Mouse (Mus musculus) kidney, postnatal 0 days (tissue): Measurements from ENCODE around the gene Atp5mpl. TPM values are rescaled to one million over a fixed set of nuclear protein-coding genes. Genes with fewer than 3 reads are reported as not detected.

Experiments used
- ATAC-seq: fragments of 200-750 bp; cut with Nextera tagmentation; replicated peaks from 2 replicates; pipeline ENCODE4 v1.8.0; 2017; ENCODE audit warnings: low read depth, moderate number of reproducible peaks, moderate TSS enrichment, moderate library complexity; ENCODE audit not compliant: low FRiP score
- DNase-seq: peaks from one replicate; pipeline ENCODE4 v3.0.0-alpha.2; 2016; ENCODE audit warnings: low spot score
- H3K27ac ChIP-seq: fragments of 300-500 bp; sonication (generic); 2 replicates; pipeline ENCODE4 v1.5.1; 2014; ENCODE audit warnings: mild to moderate bottlenecking
- H3K27me3 ChIP-seq: fragments of 300-500 bp; sonication (generic); 2 replicates; pipeline ENCODE4 v1.6.1; 2014; ENCODE audit warnings: low read length, mixed read lengths; ENCODE audit not compliant: insufficient read depth
- H3K36me3 ChIP-seq: fragments of 300-500 bp; sonication (generic); 2 replicates; pipeline ENCODE4 v1.6.1; 2014; ENCODE audit warnings: low read length, mixed read lengths; ENCODE audit not compliant: insufficient read depth
- H3K4me1 ChIP-seq: fragments of 300-500 bp; sonication (generic); replicated peaks from 2 replicates; pipeline ENCODE4 v1.6.1; 2014; ENCODE audit warnings: antibody characterized with exemption, low read length, mixed read lengths; ENCODE audit not compliant: insufficient read depth
- H3K4me2 ChIP-seq: fragments of 300-500 bp; sonication (generic); 2 replicates; pipeline ENCODE4 v1.6.1; 2014; ENCODE audit warnings: mild to moderate bottlenecking, low read length, moderate library complexity, mixed read lengths
- H3K4me3 ChIP-seq: fragments of 300-500 bp; sonication (generic); replicated peaks from 2 replicates; pipeline ENCODE4 v1.5.1; 2014; ENCODE audit warnings: low read depth, low read length
- H3K9ac ChIP-seq: fragments of 300-500 bp; sonication (generic); 2 replicates; pipeline ENCODE4 v1.6.1; 2014; ENCODE audit warnings: low read depth, low read length
- H3K9me3 ChIP-seq: fragments of 300-500 bp; sonication (generic); replicated peaks from 2 replicates; pipeline ENCODE4 v1.6.1; 2016; ENCODE audit warnings: low read length, inconsistent platforms, mixed read lengths
- CTCF ChIP-seq: IDR thresholded peaks from 2 replicates; pipeline ENCODE4 v1.5.1; 2016; ENCODE audit warnings: antibody characterized with exemption, low read depth, mild to moderate bottlenecking, moderate library complexity
- WGBS: fragments of 180-500 bp; shearing (Covaris S2); extraction: QIAGEN DNeasy Blood & Tissue Kit; methylation state at CpG from one replicate; pipeline ENCODE4 v1.1.7; 2014; 5-methylcytosine and 5-hydroxymethylcytosine counted together
- polyA plus RNA-seq: library from polyadenylated mRNA; unstranded; fragments of >200 nt; fragmentation: Nextera tagmentation; extraction: Ambion mirVana; gene quantifications from 2 replicates; pipeline ENCODE4 v1.2.1, GENCODE M21; 2015

Gene Atp5mpl
- 1,132 and 1,318 TPM in 2 replicates for polyA plus RNA-seq

DNA sequence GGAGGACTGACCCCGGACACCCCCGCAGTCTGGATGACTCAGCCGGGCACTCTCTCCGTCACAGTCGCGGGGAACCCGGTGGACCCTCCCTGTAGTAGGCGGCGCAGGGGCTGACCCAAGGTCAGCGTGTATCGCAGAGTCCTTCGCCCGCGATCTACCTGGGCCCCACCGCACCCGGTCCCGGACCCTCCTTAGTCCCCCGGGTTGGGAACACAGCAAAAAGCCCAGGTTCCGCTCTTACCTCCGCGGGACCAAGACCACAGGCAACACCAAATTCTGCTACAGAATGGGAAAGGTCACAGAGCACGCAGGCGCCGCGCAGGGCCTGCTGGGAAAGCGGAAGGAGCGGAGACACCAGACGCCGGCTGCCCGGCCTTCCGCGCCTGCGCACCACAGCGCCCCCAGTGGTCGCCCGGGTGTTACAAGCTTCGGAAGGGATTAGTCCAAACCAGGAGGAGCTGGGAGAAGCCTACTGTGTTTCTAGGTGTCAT is at the start of gene Atp5mpl:
Gene Atp5mpl, minus strand, starts transcription at position 295 of the 491 bp plus-strand sequence.
- Histone ChIP-seq H3K27me3 (no peaks in the 10 kb centered on the region), H3K36me3 (peaks cover 10% of the 10 kb centered on the region), H3K9ac (peak within 1 kb of the TSS; percentile 95), H3K9me3 (no peaks in the 10 kb centered on the region), H3K4me3 (peak within 1 kb of the TSS; percentile 88), H3K4me1 (peaks cover 6% of the 10 kb centered on the region; the same call in 1 of the 2 replicates), H3K27ac (peak within 1 kb of the TSS; percentile 77; the same call in 1 of the 2 replicates), H3K4me2 (peak within 1 kb of the TSS; percentile 66)
- DNase-seq, result peak; percentile 96
- peak; percentile 98 for TF ChIP-seq CTCF
- whole genome bisulfite sequencing, result 0% methylated on average over 37 of the region's 37 CpGs
- ATAC-seq, result peak; percentile 86

DNA sequence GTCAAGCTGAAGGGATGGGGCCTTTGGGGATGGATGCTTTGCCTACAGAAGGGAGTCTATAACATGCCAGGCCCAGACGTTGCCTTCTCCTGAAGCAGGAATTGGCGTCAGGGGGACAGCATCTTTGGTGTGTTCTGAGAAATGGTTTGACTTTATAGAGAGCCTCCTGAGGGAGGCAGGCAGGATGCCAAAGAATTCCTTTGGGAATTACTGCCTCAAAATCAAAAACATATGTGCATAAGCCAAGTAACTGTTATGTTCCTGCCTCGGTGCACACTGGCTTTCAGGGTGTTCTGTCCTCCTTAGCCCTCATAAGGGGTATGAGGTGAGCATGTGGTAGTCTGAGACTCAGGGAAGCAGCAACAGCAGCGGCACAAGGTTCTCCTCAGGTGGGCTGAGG is 49.6 kb upstream of the Atp5mpl start:
- Histone ChIP-seq H3K9ac (no peak overlapping the region), H3K4me2 (no peak overlapping the region), H3K9me3 (no peaks in the 10 kb centered on the region), H3K4me1 (no peaks in the 10 kb centered on the region; the same call in 1 of the 2 replicates), H3K4me3 (no peak overlapping the region), H3K36me3 (no peaks in the 10 kb centered on the region), H3K27ac (no peak overlapping the region), H3K27me3 (no peaks in the 10 kb centered on the region)
- no peak for ATAC-seq
- 63% methylated on average over 4 of the region's 4 CpGs for WGBS
- TF ChIP-seq CTCF, result no peak
- DNase-seq, result no peak

DNA sequence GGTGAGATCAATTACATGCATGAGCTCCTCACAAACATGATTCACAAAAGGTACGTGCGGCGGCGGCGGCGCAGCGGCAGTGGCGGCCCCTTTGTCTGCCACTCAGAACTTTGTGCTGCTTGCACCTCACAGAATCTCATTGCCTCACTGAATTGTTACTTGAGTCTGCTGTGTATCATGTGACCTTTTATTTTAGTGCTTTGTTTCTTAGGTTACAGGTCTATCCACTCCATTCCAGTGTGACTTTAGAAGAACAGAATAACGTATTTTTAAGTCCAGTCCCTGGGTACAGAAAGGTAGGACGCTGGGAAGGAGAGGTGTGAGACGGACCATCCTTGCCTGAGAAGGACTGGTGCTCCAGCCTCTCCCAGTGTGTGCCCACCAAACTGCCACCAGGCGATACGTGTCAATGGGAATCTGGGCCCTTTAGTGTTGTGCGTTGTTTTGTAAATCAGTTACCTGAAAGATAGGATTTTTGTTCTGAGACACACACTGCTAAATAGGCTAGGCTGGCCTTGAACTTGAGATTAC is 46.6 kb upstream of the Atp5mpl start:
- ATAC-seq (peak; percentile 46; the same call in 1 of the 2 replicates), DNase-seq (peak; percentile 52)

DNA sequence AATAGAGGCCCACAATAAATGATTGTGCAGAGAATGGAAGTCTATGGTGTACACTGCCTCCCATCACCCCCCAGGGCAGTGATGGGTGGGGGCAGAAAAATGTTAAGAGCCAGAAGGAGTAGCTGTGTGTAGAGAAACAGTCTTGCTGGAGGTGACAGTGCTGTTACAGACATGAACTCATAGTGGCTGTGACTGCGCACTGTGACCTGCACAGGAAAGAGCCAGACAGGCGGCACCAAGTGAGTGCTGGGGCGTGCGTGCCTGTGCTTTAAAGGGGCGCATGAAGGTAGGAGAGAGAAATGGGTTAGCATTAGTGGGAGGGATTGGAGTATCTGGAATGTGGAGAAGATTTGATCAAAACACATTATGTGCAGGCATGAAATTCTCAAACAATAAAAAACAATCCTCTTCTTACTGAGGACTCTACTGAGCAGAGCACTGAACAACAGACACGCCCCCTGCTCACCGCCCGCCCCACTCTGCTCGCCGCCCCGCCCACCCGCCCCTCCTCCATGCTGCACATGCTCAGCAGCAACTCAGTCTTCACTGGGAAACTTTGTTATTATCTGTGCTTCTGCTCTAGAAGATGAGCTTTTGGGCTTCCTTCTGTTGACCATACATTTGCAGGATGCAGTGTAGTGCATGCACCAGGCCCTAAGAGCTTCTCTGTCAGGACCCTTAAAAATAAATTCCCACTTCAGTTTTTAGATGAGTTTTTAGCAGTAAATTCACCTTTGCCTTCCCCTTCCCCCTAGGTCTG is 45.9 kb upstream of the Atp5mpl start:
- Histone ChIP-seq H3K9me3 (no peaks in the 10 kb centered on the region), H3K27me3 (no peaks in the 10 kb centered on the region), H3K4me3 (no peak overlapping the region), H3K9ac (0 out of 2 replicates have a peak overlapping the region, but pooled peaks have one; percentile 15), H3K27ac (peak overlapping the region; percentile 43; the same call in 1 of the 2 replicates), H3K36me3 (no peaks in the 10 kb centered on the region), H3K4me1 (no peaks in the 10 kb centered on the region; the same call in 1 of the 2 replicates), H3K4me2 (peak overlapping the region; percentile 32)
- no peak for TF ChIP-seq CTCF
- DNase-seq (peak; percentile 72), ATAC-seq (peak; percentile 89)
- 24% methylated on average over 12 of the region's 12 CpGs for WGBS

More for the DNA sequence above, 46.6 kb upstream of the Atp5mpl start:
- 21% methylated on average over 14 of the region's 14 CpGs for WGBS
- Histone ChIP-seq H3K4me2 (peak overlapping the region; percentile 32), H3K27ac (peak overlapping the region; percentile 43; the same call in 1 of the 2 replicates), H3K9ac (0 out of 2 replicates have a peak overlapping the region, but pooled peaks have one; percentile 15), H3K9me3 (no peaks in the 10 kb centered on the region), H3K4me1 (no peaks in the 10 kb centered on the region; the same call in 1 of the 2 replicates), H3K4me3 (no peak overlapping the region), H3K27me3 (no peaks in the 10 kb centered on the region), H3K36me3 (no peaks in the 10 kb centered on the region)
- TF ChIP-seq CTCF, result no peak

DNA sequence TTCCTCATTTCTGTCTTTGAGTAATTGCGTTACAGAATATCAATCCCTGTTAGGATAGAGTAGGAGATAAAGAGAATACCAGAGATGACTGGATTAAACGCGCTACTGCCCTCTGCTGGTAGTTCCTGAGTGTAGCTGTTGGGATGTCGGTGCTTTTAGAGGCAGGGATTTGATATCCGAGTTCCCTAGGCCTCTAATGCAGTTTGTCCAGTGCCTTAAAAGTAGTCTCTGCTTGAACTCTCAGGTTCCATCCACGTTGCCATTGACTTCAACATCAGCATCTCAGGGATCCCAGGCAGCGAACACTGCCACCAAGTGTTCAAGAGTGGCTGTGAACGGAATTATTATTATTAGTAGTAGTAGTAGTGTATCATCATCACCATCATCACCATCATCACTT is 34.4 kb upstream of the Atp5mpl start:
- ATAC-seq (no peak), DNase-seq (peak; percentile 90)
- Histone ChIP-seq H3K27ac (no peak overlapping the region), H3K9me3 (no peaks in the 10 kb centered on the region), H3K4me2 (no peak overlapping the region), H3K9ac (no peak overlapping the region), H3K36me3 (no peaks in the 10 kb centered on the region), H3K27me3 (no peaks in the 10 kb centered on the region), H3K4me1 (no peaks in the 10 kb centered on the region), H3K4me3 (no peak overlapping the region)
- peak; percentile 85 for TF ChIP-seq CTCF
- WGBS, result 15% methylated on average over 8 of the region's 8 CpGs

DNA sequence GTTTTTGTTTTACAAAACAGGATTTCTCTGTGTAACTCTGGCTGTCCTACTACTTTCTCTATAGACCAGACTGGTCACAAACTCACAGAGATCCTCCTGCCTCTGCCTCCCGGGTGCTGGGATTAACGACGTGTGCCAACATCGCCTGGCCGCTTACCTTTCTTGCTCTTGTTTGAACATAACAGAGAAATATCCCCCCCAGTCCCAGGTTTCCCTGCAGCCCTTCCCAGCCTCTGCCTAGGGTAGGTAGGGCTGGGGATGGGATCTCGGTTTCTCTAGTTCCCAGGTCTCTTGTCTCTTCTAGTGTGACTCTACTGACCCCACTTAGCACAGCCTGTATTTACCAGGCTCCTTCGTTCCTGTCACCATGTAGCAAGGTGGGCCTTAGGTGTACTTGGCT is 33.0 kb upstream of the Atp5mpl start:
- Histone ChIP-seq H3K4me2 (no peak overlapping the region), H3K27ac (no peak overlapping the region), H3K9ac (no peak overlapping the region), H3K9me3 (no peaks in the 10 kb centered on the region), H3K4me3 (no peak overlapping the region), H3K4me1 (no peaks in the 10 kb centered on the region), H3K36me3 (no peaks in the 10 kb centered on the region), H3K27me3 (no peaks in the 10 kb centered on the region)
- DNase-seq, result no peak
- no peak for TF ChIP-seq CTCF
- ATAC-seq, result no peak
- WGBS, result 93% methylated on average over 7 of the region's 7 CpGs
